Mouse (Mus musculus): ENCODE data around the gene Rnf187. TPM values are rescaled to one million over a fixed set of nuclear protein-coding genes. Genes with fewer than 3 reads are reported as not detected.

Rnf187 gene
- polyA plus RNA-seq, 1 experiment from 2014 or later: 258 TPM

DNA sequence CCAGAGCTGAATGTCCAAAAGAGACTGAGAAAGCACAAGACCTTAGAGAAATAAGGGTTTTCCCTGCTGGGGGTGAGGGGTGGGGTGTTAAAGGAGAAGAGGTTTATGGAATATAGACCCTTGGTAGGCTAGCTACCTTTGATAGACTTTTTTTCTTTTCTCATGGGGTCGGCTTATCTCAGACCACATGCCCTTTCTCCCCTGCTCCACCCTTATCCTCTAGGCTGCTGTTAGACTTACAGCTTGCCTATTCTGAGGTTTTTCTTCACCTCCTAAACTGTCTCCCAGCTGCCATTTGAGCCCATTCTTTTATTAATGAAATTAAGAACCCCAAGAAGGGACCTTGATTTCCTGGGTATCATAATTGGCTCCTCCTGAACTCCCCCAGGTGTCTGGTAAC, 24.9 kb downstream of the Rnf187 start:
- Histone ChIP-seq H3K9me3 (ENCODE audit: control insufficient read depth, low read length) (no peaks in the 10 kb centered on the region), H3K36me3 (ENCODE audit: control insufficient read depth, insufficient read depth, low read length) (no peaks in the 10 kb centered on the region), H3K4me3 (ENCODE audit: low read depth, low read length) (no peak overlapping the region), H3K9ac (ENCODE audit: low read length) (no peak overlapping the region), H3K4me1 (replicated peaks; ENCODE audit: control insufficient read depth, insufficient read depth, low read length) (no peaks in the 10 kb centered on the region), H3K4me2 (ENCODE audit: low read length) (no peak overlapping the region), H3K27ac (ENCODE audit: low read depth) (no peak overlapping the region), H3K27me3 (replicated peaks; ENCODE audit: control insufficient read depth, insufficient read depth, low read length) (no peaks in the 10 kb centered on the region)
- ATAC-seq (replicated peaks; ENCODE audit: low FRiP score, low TSS enrichment, low read depth) (no peak), DNase-seq (ENCODE audit: low spot score) (no peak)
- WGBS: 53% methylated on average over 1 of the region's 1 CpGs

DNA sequence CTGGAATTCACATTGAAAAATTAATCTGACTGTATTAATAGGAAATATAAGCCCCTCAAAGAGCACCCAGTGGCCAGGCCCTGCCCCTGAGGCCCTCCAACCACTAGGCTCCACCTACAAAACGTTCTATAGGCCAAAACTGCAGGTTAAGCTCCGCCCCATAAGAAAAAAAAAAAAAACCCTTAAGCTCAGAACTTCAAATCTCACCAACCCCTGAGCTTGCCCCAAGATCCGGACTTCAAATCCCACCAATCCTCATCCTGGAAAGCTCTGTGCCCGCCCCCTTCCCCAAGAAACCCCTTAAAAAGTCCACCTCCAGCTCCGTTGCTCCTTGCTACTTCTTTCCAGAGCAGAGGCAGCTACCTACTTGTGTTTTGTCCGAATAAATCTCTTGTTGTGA, 33.9 kb downstream of the Rnf187 start:
- H3K4me1 ChIP-seq (replicated peaks; ENCODE audit: control insufficient read depth, insufficient read depth, low read length): peaks cover 7% of the 10 kb centered on the region; the same call in 1 of the 2 replicates
- H3K9me3 ChIP-seq (ENCODE audit: control insufficient read depth, low read length): no peaks in the 10 kb centered on the region
- DNase-seq (ENCODE audit: low spot score) (no peak), ATAC-seq (replicated peaks; ENCODE audit: low FRiP score, low TSS enrichment, low read depth) (no peak)
- 53% methylated on average over 6 of the region's 6 CpGs for WGBS
- H3K4me3 ChIP-seq (ENCODE audit: low read depth, low read length): no peak overlapping the region
- H3K36me3 ChIP-seq (ENCODE audit: control insufficient read depth, insufficient read depth, low read length): peaks cover 23% of the 10 kb centered on the region
- no peak overlapping the region for H3K9ac ChIP-seq (ENCODE audit: low read length)
- no peak overlapping the region for H3K27ac ChIP-seq (ENCODE audit: low read depth)
- peak overlapping the region; percentile 81; the same call in 1 of the 2 replicates for H3K4me2 ChIP-seq (ENCODE audit: low read length)
- no peaks in the 10 kb centered on the region for H3K27me3 ChIP-seq (replicated peaks; ENCODE audit: control insufficient read depth, insufficient read depth, low read length)

DNA sequence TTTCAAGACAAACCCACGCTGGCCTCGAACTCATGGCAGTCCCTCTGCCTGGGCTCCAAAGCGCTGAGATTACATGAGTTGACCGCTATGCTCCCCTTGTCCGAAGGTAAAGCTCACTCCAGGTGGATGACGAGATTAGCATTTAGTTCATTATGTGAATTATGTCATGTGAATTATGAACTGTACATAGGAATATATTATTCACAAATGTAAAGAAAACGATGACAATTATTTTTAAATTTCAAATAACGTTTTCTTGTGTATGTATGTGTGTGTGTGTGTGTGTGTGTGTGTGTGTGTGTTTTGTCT, 34.4 kb downstream of the Rnf187 start:
- DNase-seq (ENCODE audit: low spot score) (no peak), ATAC-seq (replicated peaks; ENCODE audit: low FRiP score, low TSS enrichment, low read depth) (peak; percentile 25; the same call in 1 of the 2 replicates)
- Histone ChIP-seq H3K27ac (ENCODE audit: low read depth) (no peak overlapping the region; the same call in 1 of the 2 replicates), H3K4me2 (ENCODE audit: low read length) (peak overlapping the region; percentile 81), H3K9ac (ENCODE audit: low read length) (peak overlapping the region; percentile 74), H3K27me3 (replicated peaks; ENCODE audit: control insufficient read depth, insufficient read depth, low read length) (no peaks in the 10 kb centered on the region), H3K9me3 (ENCODE audit: control insufficient read depth, low read length) (no peaks in the 10 kb centered on the region), H3K4me1 (replicated peaks; ENCODE audit: control insufficient read depth, insufficient read depth, low read length) (peaks cover 7% of the 10 kb centered on the region; the same call in 1 of the 2 replicates), H3K4me3 (ENCODE audit: low read depth, low read length) (peak overlapping the region; percentile 84), H3K36me3 (ENCODE audit: control insufficient read depth, insufficient read depth, low read length) (peaks cover 26% of the 10 kb centered on the region)
- WGBS: 1% methylated on average over 8 of the region's 8 CpGs

DNA sequence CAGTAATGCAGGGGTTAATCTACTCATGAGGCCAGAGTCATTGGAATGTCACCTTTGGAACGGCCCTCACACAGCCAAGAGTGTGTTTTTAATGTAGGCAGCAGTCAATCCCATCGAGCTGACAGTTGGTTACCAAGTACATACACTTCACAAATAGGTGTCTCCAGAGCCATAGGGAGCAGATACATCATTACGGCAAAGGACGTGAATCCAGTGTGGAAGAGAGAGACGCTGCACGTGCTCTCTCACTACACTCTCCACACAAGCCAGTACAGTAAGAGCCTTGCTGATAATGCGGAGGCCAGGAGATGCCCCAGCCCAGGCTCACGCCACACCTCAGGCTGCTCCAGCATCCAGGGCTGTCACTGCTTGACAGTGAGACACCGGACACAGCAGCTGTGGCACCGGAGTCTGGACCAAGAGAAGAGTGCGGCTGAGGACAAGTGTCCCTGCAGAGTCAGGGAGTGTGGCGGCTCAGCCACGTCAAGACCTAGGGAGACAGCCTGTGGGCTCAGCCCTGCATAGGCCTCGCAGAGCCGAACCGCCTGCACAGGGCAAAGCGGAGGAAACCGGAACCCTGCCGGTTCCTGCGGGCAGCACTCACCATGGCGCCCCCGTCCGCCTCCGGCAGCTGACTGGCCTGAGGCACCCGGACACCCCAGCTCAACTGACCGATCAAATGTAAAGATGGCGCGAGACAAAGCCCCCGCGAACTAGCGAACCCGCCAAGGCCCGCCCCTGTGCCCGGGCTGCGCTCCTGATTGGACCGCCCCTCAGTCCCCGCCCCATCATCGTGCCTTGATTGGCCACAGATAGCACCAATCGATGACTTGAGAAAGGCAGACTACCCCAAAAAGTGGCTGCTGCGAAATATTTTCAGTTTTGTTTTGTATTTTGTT, 35.0 kb downstream of the Rnf187 start, which contains the start of gene Zfp39:
Gene Zfp39 (minus strand): TSS at position 715 of the 899 bp plus-strand sequence.
- H3K27ac ChIP-seq (ENCODE audit: low read depth): peak within 1 kb of the TSS; percentile 60
- H3K4me3 ChIP-seq (ENCODE audit: low read depth, low read length): peak within 1 kb of the TSS; percentile 84
- ATAC-seq (replicated peaks; ENCODE audit: low FRiP score, low TSS enrichment, low read depth) (peak; percentile 98), DNase-seq (ENCODE audit: low spot score) (peak; percentile 99)
- peak within 1 kb of the TSS; percentile 74 for H3K9ac ChIP-seq (ENCODE audit: low read length)
- under 1% methylated on average over 40 of the region's 40 CpGs for WGBS
- peak within 1 kb of the TSS; percentile 81 for H3K4me2 ChIP-seq (ENCODE audit: low read length)
- H3K9me3 ChIP-seq (ENCODE audit: control insufficient read depth, low read length): no peaks in the 10 kb centered on the region
- H3K4me1 ChIP-seq (replicated peaks; ENCODE audit: control insufficient read depth, insufficient read depth, low read length): peaks cover 7% of the 10 kb centered on the region; the same call in 1 of the 2 replicates
- H3K27me3 ChIP-seq (replicated peaks; ENCODE audit: control insufficient read depth, insufficient read depth, low read length): no peaks in the 10 kb centered on the region
- H3K36me3 ChIP-seq (ENCODE audit: control insufficient read depth, insufficient read depth, low read length): peaks cover 32% of the 10 kb centered on the region

DNA sequence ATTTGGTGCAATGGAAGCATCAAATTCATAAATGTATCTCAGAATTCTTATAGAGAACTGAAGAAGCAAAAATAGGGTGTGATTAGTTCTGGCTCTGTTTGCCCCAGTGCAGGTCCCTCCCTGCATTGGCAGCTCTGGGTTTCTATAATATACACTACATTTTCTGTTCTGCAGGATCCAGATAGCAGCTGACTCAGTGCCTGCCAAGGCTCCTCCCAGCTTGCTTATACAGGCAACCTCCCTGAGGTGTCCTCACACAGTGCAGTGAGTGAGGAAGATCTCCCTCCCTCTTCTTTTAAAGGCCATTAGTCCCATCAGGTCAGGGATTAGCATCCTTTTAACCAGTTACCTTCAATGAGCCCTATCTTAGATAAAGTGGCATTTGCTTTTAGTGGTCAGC, 37.6 kb downstream of the Rnf187 start:
- H3K27me3 ChIP-seq (replicated peaks; ENCODE audit: control insufficient read depth, insufficient read depth, low read length): no peaks in the 10 kb centered on the region
- H3K27ac ChIP-seq (ENCODE audit: low read depth): no peak overlapping the region
- no peak overlapping the region for H3K9ac ChIP-seq (ENCODE audit: low read length)
- H3K4me2 ChIP-seq (ENCODE audit: low read length): no peak overlapping the region
- no peak overlapping the region for H3K4me3 ChIP-seq (ENCODE audit: low read depth, low read length)
- DNase-seq (ENCODE audit: low spot score) (no peak), ATAC-seq (replicated peaks; ENCODE audit: low FRiP score, low TSS enrichment, low read depth) (no peak)
- H3K9me3 ChIP-seq (ENCODE audit: control insufficient read depth, low read length): no peaks in the 10 kb centered on the region
- peaks cover 7% of the 10 kb centered on the region; the same call in 1 of the 2 replicates for H3K4me1 ChIP-seq (replicated peaks; ENCODE audit: control insufficient read depth, insufficient read depth, low read length)
- peaks cover 53% of the 10 kb centered on the region for H3K36me3 ChIP-seq (ENCODE audit: control insufficient read depth, insufficient read depth, low read length)

DNA sequence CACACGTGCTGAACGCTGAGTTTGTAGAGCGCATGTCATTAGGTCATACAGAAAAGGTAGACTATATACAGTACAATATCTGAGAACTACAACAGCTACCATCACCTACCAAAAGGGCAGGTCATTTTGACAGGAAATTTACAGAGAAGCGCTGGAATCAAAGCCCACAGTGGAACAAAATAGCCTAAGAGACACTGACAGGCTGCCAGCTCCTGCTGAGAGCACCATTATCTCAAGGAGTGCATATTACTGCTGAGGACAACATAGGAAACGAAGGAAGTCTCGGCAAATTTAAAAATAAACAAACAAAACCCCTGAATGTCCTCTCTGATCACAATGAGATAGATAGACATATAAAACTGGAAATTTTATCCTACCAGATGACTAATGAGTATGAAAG, 41.2 kb downstream of the Rnf187 start:
- no peaks in the 10 kb centered on the region for H3K27me3 ChIP-seq (replicated peaks; ENCODE audit: control insufficient read depth, insufficient read depth, low read length)
- no peak for DNase-seq (ENCODE audit: low spot score)
- no peak overlapping the region for H3K27ac ChIP-seq (ENCODE audit: low read depth)
- no peak overlapping the region for H3K9ac ChIP-seq (ENCODE audit: low read length)
- H3K4me3 ChIP-seq (ENCODE audit: low read depth, low read length): no peak overlapping the region
- no peaks in the 10 kb centered on the region for H3K4me1 ChIP-seq (replicated peaks; ENCODE audit: control insufficient read depth, insufficient read depth, low read length)
- H3K4me2 ChIP-seq (ENCODE audit: low read length): no peak overlapping the region
- no peaks in the 10 kb centered on the region for H3K9me3 ChIP-seq (ENCODE audit: control insufficient read depth, low read length)
- 82% methylated on average over 6 of the region's 6 CpGs for WGBS
- ATAC-seq (replicated peaks; ENCODE audit: low FRiP score, low TSS enrichment, low read depth): no peak
- H3K36me3 ChIP-seq (ENCODE audit: control insufficient read depth, insufficient read depth, low read length): peaks cover 79% of the 10 kb centered on the region

DNA sequence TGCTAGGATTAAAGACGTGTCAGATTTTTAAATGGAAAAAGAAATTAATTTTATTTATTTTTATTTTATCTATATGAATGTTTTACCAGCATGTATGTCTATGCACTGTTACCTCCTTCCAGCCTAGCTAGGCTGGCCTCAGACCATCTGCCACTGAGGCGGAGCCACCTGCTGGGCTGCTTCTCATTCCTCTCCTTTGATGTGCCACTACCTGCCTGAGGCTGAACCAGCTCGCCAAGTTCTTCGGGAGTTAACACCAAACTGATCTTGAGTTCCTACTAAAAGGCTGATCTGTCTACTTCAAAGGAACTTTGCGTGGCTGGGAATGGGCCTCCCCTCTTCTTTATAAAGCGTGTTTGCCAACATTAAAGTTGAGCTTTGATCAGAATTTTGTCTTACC, 44.3 kb downstream of the Rnf187 start:
- Histone ChIP-seq H3K9ac (ENCODE audit: low read length) (no peak overlapping the region), H3K4me3 (ENCODE audit: low read depth, low read length) (no peak overlapping the region), H3K9me3 (ENCODE audit: control insufficient read depth, low read length) (no peaks in the 10 kb centered on the region), H3K4me1 (replicated peaks; ENCODE audit: control insufficient read depth, insufficient read depth, low read length) (no peaks in the 10 kb centered on the region), H3K27me3 (replicated peaks; ENCODE audit: control insufficient read depth, insufficient read depth, low read length) (no peaks in the 10 kb centered on the region), H3K36me3 (ENCODE audit: control insufficient read depth, insufficient read depth, low read length) (peaks cover 82% of the 10 kb centered on the region), H3K27ac (ENCODE audit: low read depth) (no peak overlapping the region), H3K4me2 (ENCODE audit: low read length) (no peak overlapping the region)
- 70% methylated on average over 6 of the region's 6 CpGs for WGBS
- ATAC-seq (replicated peaks; ENCODE audit: low FRiP score, low TSS enrichment, low read depth): no peak
- DNase-seq (ENCODE audit: low spot score): no peak

DNA sequence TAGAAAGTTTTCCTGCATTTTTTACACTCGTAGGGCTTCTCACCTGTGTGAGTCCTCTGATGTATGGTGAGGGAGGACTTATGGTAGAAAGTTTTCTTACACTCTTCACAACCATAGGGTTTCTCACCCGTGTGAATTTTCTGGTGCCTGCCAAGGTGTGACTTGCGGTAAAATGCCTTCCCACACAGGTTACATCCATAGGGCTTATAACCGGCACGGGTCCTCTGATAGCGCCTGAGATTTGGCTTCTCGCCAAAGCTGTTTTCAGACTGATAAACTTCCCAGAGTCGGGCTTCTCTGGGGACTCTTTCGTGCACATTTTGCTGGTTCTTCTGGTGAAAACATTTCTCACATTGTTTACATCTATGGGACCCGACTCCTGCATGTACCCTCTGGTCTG, 48.2 kb downstream of the Rnf187 start:
- WGBS: 89% methylated on average over 10 of the region's 10 CpGs
- H3K9ac ChIP-seq (ENCODE audit: low read length): no peak overlapping the region
- H3K4me3 ChIP-seq (ENCODE audit: low read depth, low read length): no peak overlapping the region
- no peak overlapping the region for H3K27ac ChIP-seq (ENCODE audit: low read depth)
- ATAC-seq (replicated peaks; ENCODE audit: low FRiP score, low TSS enrichment, low read depth): no peak
- no peak overlapping the region for H3K4me2 ChIP-seq (ENCODE audit: low read length)
- peaks cover 57% of the 10 kb centered on the region for H3K36me3 ChIP-seq (ENCODE audit: control insufficient read depth, insufficient read depth, low read length)
- DNase-seq (ENCODE audit: low spot score): no peak
- no peaks in the 10 kb centered on the region for H3K9me3 ChIP-seq (ENCODE audit: control insufficient read depth, low read length)
- H3K4me1 ChIP-seq (replicated peaks; ENCODE audit: control insufficient read depth, insufficient read depth, low read length): no peaks in the 10 kb centered on the region
- H3K27me3 ChIP-seq (replicated peaks; ENCODE audit: control insufficient read depth, insufficient read depth, low read length): no peaks in the 10 kb centered on the region

DNA sequence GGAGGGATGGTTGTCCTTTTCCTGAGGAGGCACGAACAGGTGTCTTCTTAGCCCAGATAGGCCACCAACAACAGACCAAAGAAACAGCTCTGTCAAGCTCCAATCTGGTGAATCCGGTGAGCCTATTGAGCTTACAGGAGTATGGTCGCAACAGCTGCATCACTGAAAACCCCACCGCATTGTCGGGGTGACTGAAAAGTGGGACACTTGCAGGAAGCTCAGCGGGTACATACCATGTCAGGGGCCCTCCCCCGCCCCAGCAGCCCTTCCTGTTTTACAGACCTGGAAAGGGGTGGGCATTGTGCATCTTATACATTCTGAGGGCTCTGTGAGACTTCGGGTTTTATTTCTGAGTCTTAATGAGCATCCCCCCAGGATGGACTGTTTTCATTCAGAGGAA, 55.0 kb downstream of the Rnf187 start:
- no peak overlapping the region for H3K27ac ChIP-seq (ENCODE audit: low read depth)
- no peaks in the 10 kb centered on the region for H3K27me3 ChIP-seq (replicated peaks; ENCODE audit: control insufficient read depth, insufficient read depth, low read length)
- H3K4me1 ChIP-seq (replicated peaks; ENCODE audit: control insufficient read depth, insufficient read depth, low read length): no peaks in the 10 kb centered on the region
- no peak overlapping the region for H3K4me3 ChIP-seq (ENCODE audit: low read depth, low read length)
- H3K9me3 ChIP-seq (ENCODE audit: control insufficient read depth, low read length): no peaks in the 10 kb centered on the region
- H3K4me2 ChIP-seq (ENCODE audit: low read length): no peak overlapping the region
- no peak overlapping the region for H3K9ac ChIP-seq (ENCODE audit: low read length)
- ATAC-seq (replicated peaks; ENCODE audit: low FRiP score, low TSS enrichment, low read depth): no peak
- no peak for DNase-seq (ENCODE audit: low spot score)
- 87% methylated on average over 8 of the region's 8 CpGs for WGBS
- peaks cover 39% of the 10 kb centered on the region for H3K36me3 ChIP-seq (ENCODE audit: control insufficient read depth, insufficient read depth, low read length)

Measured in intestine, embryonic 14.5 days (tissue).